Mouse (Mus musculus): Measurements from ENCODE around the gene Gm13124. TPM values are rescaled to one million over a fixed set of nuclear protein-coding genes. Genes with fewer than 3 reads are reported as not detected.
"Not testable (repeated sequence)": the region's sequence is repeated elsewhere in the genome, so short reads cannot be mapped to it uniquely, and the experiment has no call there.

The Gm13124 gene
- not detected for total RNA-seq (2021)
- long read RNA-seq, experiment 1 = 0 reads
- long read RNA-seq, experiment 2 = 0 reads

- no peak for DNase-seq (ENCODE audit: low spot score in 2 of 2)
Measured at GRCm38 (mm10) chr4:144565034-144565433, at the start of gene Gm13124. Gene Gm13124, minus strand, starts transcription at chr4:144565134.

GRCm38 (mm10) chr4:144614586-144614985, 49.7 kb upstream of the Gm13124 start:
- DNase-seq (ENCODE audit: low spot score in 2 of 2) = no peak

GRCm38 (mm10) chr4:144613407-144613806, 48.5 kb upstream of the Gm13124 start, which contains the start of gene Aadacl4:
Gene Aadacl4, plus strand, starts transcription at chr4:144613707.
- DNase-seq (ENCODE audit: low spot score in 2 of 2) = no peak

GRCm38 (mm10) chr4:144592790-144593189, 27.9 kb upstream of the Gm13124 start:
- no peak for DNase-seq (ENCODE audit: low spot score in 2 of 2)

- not testable (repeated sequence) for DNase-seq (ENCODE audit: low spot score in 2 of 2)
Measured at GRCm38 (mm10) chr4:144586207-144586606, 21.3 kb upstream of the Gm13124 start.

GRCm38 (mm10) chr4:144567752-144568151, 2.8 kb upstream of the Gm13124 start:
- DNase-seq (ENCODE audit: low spot score in 2 of 2) = no peak

GRCm38 (mm10) chr4:144561205-144561604, 3.7 kb downstream of the Gm13124 start:
- no peak for DNase-seq (ENCODE audit: low spot score in 2 of 2)

- DNase-seq (ENCODE audit: low spot score in 2 of 2) = peak in 1 of 2 experiments; percentile 1
Measured at GRCm38 (mm10) chr4:144559792-144560191, 5.1 kb downstream of the Gm13124 start.

GRCm38 (mm10) chr4:144551156-144551555, 13.8 kb downstream of the Gm13124 start:
- no peak for DNase-seq (ENCODE audit: low spot score in 2 of 2)

- not testable (repeated sequence) for DNase-seq (ENCODE audit: low spot score in 2 of 2)
Measured at GRCm38 (mm10) chr4:144545339-144545738, 19.6 kb downstream of the Gm13124 start.

GRCm38 (mm10) chr4:144544689-144545088, 20.2 kb downstream of the Gm13124 start:
- no peak for DNase-seq (ENCODE audit: low spot score in 2 of 2)

GRCm38 (mm10) chr4:144519522-144519921, 45.4 kb downstream of the Gm13124 start, which contains the start of gene 9430007A20Rik:
Gene 9430007A20Rik, plus strand, starts transcription at chr4:144519822.
- no peak for DNase-seq (ENCODE audit: low spot score in 2 of 2)

GRCm38 (mm10) chr4:144506518-144506917, 58.4 kb downstream of the Gm13124 start:
- DNase-seq (ENCODE audit: low spot score in 2 of 2) = no peak

Other genes starting within 250 kb of the Gm13124 start
- not detected for gene Gm13128, start 234.9 kb downstream of the Gm13124 start, total RNA-seq (2021)
- gene Gm13119, start 207.2 kb downstream of the Gm13124 start, total RNA-seq (2021) = not detected
- gene Pramef20, start 187.2 kb downstream of the Gm13124 start, total RNA-seq (2021) = not detected
- gene Pramef12, start 156.7 kb downstream of the Gm13124 start, total RNA-seq (2021) = not detected
- not detected for gene 1700012P22Rik, start 126.4 kb downstream of the Gm13124 start, total RNA-seq (2021)
- not detected for gene Gm9944, start 111.8 kb downstream of the Gm13124 start, total RNA-seq (2021)
- gene Aadacl3, start 101.4 kb downstream of the Gm13124 start, total RNA-seq (2021) = not detected
- gene 9430007A20Rik, start 45.3 kb downstream of the Gm13124 start, total RNA-seq (2021) = not detected
- gene Aadacl4, start 48.6 kb upstream of the Gm13124 start, total RNA-seq (2021) = not detected
- gene Gm436, start 121.2 kb upstream of the Gm13124 start, total RNA-seq (2021) = not detected
- gene Gm13178, start 156.3 kb upstream of the Gm13124 start, total RNA-seq (2021) = under 1 TPM in 1 of 2 experiments, not detected in 1; 0.65 TPM
- not detected for gene Gm438, start 221.4 kb upstream of the Gm13124 start, total RNA-seq (2021)